Mouse (Mus musculus) v-Abl transformed pro-B cells (cell line): ENCODE results near the gene Ep400.

Experiments
- in situ Hi-C, 2 experiments: fragments of 400-800 bp; cut with MboI; formaldehyde crosslinking; loops; one replicate each; pipeline ENCODE4 v1.15.1; 2025; ENCODE audit not compliant: unreplicated experiment in 2 of 2

The Ep400 gene

GRCm38 (mm10) chr5:110619226-110619625 is 151.3 kb downstream of the Ep400 start:
- in situ Hi-C loops = no loop called here
